Mouse (Mus musculus): ENCODE measurements at regions not wholly inside any gene's neighbourhood (a gene's known extent, or its start where the extent isn't known, plus 50 kb on each side); places are given as distances from the start of the nearest gene placed in this dataset.
"Not testable (repeated sequence)": the region's sequence is repeated elsewhere in the genome, so short reads cannot be mapped to it uniquely, and the experiment has no call there.

DNA sequence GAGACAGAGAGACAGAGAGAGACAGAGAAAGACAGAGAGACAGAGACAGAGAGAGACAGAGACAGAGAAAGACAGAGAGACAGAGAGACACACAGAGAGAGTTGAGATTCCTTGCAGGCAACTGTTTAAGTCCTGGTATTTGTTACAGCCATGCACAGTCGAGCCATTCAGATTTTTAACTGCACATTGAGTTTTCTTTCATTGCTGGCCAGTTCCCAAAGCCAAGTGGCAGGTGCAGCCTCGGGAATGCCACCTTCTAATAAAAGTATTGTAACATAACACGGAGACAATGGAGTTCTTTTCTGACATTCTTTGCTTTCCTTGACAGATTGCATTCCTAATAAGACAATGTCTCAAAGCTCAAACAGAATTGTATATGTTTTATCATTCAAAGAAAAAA is 306.3 kb upstream of the Flrt2 start:
- no peak for DNase-seq (ENCODE audit: low spot score)

DNA sequence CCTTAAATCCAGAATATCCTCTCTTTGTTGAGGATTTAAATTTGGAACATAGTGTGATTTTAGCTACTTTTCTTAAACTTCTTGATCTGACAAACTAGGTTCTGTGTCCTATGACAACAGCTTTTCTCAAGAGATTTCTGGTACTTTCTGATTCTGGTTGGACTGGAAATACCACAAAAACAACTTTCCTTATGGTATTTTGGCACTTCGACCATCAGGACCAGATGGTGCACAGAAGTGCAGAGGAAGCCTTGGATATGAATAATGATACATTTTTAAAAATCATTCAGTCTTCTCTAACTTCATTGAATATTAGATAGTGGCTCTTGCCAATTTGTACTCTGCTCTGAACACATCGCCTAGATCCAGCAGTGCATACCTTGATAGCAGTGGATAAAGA is 303.8 kb upstream of the Flrt2 start:
- DNase-seq (ENCODE audit: low spot score): no peak

DNA sequence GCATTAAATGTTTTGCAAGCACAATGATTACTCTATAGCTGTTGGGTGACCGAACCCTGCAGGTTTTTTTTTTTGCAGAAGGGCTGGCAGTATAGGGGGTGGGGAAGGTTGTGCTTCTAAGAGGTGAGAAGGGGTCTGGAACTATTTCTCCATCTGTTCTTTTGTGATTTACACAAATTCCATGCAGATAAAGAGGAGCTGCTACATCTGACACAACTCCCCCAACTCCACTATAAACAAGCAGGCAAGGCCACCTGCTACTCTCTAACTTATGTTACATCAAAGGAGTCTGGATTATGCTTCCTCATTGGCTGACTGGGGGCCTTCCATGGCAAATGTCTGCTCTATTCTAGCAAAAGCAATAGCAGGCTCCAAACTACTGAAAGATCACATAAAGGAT is 299.2 kb upstream of the Flrt2 start:
- DNase-seq (ENCODE audit: low spot score): no peak

DNA sequence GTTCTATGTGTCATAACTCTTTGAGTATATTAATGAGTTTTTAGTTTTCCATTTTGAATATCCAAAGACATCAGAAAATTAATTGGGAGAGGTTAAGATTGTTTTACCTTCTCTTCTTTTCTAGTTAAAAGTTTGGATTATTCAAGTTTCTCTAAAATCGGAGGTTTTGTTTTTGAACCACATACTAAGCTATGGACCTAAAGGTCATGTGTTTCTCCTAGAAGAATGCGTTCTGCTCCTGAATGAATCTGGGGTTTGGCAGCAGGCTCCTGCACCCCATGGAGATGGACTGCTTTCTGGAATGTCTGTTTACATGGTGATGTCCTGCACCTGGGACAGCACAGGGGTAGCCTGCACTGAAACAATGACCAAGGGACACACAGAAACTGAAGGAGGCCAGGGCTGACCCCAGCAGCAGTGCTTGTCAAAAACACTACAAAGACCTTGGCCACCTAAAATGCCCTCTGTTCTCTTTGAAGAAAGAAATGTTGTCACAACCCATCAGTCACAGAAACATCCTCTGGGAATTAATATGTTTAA is 297.0 kb upstream of the Flrt2 start:
- DNase-seq (ENCODE audit: low spot score): no peak

DNA sequence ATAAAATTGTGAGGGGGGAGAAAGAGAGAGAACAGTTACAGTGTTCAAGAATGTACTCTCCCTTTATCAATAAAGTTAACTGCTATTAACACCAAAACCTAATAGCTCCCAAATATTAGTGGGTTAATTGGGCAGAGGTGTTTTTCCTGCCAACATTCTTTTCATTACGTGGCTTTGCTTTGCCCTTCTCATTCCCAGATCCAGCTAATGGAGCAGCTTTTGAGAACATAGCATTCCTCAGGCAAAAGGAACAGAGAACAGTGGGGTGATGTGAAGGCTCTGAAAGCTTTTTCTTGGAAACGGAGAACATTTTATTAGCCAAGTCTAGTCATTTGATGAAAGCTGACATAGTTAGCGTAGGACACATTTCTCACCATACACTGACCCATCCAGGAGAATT is 271.2 kb upstream of the Flrt2 start:
- DNase-seq (ENCODE audit: low spot score): no peak

DNA sequence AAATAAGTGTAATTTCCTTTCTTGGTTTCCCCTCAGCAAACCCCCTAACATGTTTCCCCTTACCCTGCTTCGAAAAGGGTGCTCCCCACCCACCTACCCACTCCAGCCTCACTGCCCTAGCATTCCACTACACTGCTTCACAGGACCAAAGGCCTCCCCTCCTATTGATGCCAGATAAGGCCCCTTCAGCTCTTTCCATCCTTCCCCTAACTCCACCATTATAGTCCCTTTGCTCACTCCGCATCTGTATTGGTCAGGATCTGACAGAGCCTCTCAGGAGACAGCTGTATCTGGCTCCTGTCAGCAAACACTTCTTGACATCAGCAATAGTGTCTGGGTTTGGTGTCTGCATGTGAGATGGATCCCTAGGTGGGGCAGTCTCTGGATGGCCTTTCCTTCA is 267.3 kb upstream of the Flrt2 start:
- no peak for DNase-seq (ENCODE audit: low spot score)

DNA sequence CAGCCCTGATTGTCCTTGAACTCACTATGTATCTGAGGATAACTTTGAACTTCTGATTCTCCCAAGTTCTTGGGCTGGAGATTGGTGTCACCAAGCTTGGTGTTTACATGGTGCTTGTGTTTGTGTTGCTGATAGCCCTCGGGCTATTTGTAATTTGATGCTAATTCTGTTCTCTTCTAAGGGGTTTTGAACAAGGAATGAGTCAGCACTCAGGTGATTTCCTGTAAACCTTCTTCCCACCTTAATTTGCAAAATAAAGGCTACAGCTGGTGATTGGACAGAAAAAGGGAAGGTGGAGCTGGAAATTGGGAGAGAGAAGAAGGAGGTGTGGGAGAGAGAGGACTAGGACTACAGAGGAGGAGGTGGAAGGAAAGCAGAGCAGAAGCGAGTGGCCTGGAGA is 254.8 kb upstream of the Flrt2 start:
- no peak for DNase-seq (ENCODE audit: low spot score)

DNA sequence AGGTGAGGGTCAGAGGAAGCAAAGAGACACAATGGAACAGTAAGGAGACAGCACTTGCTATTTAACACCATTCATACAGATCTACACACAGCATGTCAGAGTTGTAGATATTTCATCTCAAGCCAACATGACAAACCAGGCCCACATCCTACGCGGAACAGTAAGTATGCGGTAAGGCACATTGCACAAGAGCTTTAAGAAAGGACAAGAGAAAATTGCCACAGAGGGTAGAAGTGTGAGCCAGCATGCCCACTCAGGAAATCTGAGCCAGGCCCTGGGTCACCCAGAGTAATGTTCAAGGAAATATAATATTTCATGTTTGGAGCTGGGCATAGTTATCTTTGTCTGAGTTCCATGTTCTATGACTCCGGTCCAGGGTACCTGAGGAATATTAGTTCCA is 234.5 kb upstream of the Flrt2 start:
- DNase-seq (ENCODE audit: low spot score): no peak

DNA sequence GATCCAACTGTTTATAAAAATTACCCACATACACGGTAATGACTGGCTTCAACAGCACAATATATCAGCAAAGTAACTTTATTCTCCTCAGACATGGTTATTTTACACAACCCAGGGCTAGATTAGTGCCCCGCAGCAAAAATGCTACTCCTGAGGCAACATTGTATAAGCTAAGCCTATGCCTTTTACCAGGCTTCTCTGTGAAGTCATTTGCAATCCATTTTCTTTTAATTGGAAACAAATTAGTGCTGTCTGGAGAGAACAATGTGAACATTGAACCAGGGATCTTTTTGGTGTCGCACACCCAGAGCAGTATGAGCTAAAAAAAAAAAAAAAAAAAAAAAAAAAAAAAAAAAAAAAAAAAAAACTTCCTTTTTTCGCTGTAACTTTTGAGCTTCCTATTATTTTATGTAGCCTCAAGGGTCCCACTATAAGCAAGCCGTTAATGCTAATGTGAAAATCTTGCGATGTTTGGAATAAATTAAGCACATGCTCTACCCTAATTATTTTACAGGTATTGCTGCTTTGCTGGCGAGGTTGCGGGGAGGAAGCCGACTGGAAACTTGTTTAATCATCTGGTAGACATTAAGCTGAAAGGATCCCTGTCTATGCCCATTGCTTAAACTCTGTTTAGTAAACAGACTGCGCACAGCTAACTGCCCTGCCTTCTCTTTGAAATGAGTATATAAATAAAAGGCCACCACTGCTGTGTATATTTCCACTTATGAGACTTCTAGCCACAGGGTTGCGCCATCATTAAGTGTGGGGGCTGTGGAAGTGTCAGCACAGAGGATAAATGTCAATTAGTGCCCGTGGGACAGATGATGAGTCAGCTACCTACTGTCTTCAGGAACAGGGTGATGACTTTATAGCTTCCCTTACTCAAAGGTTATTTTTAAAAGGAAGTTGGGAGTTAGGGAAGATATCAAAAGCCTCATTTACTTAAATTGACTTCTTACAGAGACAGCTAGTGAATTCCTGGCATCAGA is 225.2 kb upstream of the Flrt2 start:
- peak; percentile 39 for DNase-seq (ENCODE audit: low spot score)

DNA sequence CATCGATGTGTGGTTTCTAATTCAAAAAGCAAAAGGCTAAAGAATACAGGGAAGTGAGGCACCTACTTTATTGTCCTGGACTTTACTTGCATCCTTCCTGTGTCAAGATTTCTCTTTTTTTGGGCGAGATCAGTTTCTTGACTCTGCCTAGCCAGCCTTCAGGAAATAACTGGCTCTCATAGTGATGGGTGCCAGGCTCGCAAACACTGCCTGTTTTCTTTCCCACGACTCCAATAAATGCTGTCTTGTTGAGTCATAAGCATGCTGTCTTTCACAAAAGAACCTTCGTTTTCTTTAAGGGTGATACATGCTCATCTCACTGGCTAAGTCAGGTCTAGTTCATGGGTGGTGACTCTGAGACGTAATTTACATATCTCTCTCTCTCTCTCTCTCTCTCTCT is 222.1 kb upstream of the Flrt2 start:
- DNase-seq (ENCODE audit: low spot score): no peak

DNA sequence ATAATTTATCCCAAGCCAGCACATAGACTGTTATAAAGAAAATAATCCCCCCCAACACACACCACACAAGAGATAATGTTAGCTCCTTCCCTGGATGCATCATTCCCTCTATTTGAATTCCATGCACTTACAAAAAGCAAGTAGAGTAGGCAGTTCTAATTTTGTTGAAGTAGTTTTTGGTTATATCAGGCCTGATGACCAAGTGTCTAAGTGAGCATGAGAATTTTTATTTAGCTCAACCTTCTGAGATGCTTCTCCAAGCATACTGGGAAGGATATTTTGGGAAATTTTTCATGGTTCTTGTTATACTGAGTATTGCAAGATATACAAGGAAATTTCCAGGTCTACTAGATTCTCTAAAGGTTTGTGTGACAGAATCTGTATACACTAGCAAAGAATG is 205.5 kb upstream of the Flrt2 start:
- DNase-seq (ENCODE audit: low spot score): no peak

DNA sequence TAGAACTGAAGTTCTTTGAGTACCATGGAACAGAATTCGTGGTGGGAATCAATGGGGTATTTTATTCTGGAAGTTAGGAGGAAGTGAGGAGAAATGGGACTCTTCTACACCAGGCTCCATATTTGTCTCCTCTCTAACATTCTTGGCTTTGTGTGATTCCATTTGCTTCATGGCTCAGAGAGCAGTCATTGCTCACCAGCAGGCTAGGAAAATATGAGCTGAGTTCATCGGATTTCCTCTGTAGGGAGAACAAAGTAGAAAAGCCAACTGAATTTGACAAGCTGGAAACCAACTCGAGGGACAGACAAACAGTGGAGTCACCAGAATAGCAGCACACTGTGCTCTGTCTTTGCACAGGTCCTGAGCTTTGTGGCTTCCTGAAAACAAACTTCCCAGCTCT is 203.7 kb upstream of the Flrt2 start:
- DNase-seq (ENCODE audit: low spot score): no peak

DNA sequence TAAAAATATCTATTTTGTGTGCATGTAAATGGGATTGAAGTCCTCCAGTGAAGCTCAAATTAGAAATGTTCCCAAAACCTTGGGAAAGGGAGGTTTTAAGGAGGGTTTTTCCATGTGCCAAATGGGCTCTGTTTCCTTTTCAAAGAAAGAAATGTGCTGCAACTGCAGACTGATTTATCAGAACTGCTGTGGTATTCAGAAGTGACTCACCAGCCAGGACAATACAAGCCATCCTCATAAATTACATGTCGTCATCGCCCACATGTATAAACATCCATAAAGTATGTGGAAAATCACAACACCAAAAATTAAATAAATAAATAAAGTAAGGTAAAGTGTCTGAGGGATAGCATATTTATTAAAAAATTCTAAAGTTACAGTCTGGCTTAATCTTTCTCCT is 202.7 kb upstream of the Flrt2 start:
- DNase-seq (ENCODE audit: low spot score): no peak

DNA sequence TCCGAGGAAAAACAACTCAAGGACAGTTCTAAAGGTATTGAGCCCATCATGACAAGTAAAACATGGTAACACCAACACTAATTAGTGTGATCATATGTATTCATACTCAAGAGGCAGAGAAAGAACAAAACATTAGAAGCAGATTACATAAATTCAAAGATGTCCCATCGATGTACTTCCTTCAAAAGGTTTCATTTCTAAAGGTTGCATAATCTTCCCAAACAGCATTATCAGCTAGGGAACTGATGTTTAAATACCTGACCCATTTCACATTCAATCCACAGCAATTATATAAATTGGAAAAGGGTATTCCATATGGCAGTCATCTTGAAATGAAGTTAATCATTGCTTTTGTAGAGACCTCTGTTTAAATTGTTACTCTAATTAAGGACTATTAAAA is 202.2 kb upstream of the Flrt2 start:
- DNase-seq (ENCODE audit: low spot score): no peak

DNA sequence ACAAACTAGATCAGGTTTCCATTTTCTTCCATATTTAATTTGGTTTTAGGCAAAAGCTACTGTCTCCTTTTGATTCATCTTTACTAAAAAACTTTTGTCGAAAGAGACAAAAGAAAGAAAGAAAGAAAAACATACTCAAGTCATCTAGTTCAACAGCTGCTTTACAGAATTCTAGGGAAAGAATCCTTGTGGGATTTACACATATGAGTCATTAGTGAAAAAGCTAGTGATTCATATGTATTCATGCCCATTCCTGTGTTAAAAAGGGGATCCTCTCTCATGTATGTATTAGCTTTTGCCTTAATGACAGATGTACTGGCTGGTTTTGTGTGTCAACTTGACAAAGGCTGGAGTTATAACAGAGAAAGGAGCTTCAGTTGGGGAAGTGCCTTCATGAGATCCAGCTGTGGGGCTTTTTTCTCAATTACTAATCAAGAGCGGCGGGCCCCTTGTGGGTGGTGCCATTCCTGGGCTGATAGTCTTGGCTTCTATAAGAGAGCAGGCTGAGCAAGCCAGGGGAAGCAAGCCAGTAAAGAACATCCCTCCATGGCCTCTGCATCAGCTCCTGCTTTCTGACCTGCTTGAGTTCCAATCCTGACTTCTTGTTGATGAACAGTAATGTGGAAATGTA is 200.1 kb upstream of the Flrt2 start:
- not testable (repeated sequence) for DNase-seq (ENCODE audit: low spot score)

DNA sequence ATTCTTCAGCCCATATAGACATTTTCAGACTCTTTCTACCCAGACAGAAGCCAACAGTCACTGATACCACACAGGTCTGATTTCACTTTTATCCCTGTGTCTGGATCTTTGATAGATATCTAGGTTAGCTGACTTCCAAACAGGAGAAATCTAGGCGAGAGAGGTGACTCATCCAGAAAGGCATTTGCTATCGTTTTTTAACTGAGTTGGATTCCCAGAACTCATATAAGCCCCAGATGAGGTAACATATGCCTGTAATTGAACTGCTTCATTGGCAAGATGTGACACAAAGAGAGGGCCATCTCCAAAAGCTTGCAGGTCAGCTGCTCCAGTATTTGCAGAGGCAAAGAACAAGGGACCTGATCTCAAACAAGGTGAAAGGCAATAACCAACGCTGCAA is 190.6 kb upstream of the Flrt2 start:
- no peak for DNase-seq (ENCODE audit: low spot score)

DNA sequence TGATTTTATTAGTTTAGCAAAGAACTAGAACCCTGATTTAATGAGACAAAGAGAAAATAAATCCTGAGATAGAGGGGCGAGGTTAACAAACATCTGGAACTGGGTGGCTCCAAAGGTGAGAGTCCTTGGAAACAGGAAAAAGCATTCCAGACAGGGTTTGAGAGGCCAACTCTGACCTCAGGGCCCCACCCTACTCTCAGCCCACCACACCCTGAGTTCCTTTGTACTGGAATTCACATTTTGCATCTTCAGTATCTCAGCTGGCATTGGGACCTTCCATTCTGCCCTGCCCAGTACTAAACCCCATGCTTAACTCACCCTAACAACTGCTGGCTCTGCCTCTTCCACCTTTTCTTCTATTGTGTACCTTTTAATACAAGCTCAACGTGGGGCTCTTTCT is 172.0 kb upstream of the Flrt2 start:
- no peak for DNase-seq (ENCODE audit: low spot score)

DNA sequence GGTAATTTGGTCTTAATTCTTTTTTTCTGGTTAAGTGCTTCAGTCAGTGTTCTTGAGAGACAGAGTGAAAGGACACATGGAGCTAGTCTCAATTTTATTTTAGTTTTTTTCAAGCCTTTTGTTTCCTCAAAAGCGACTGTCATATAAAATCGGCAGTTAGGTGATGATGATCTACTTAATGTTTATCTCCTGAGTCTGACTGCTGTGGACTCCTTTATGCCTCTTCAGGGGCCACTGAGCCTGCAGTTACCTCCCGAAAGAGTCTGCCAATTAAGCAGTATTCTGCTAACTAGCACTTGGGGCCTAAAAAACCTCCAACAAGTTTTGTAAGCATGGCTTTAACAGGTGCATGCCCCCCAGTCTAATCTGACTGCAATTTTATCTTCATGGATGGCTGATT is 170.0 kb upstream of the Flrt2 start:
- peak; percentile 61 for DNase-seq (ENCODE audit: low spot score)

DNA sequence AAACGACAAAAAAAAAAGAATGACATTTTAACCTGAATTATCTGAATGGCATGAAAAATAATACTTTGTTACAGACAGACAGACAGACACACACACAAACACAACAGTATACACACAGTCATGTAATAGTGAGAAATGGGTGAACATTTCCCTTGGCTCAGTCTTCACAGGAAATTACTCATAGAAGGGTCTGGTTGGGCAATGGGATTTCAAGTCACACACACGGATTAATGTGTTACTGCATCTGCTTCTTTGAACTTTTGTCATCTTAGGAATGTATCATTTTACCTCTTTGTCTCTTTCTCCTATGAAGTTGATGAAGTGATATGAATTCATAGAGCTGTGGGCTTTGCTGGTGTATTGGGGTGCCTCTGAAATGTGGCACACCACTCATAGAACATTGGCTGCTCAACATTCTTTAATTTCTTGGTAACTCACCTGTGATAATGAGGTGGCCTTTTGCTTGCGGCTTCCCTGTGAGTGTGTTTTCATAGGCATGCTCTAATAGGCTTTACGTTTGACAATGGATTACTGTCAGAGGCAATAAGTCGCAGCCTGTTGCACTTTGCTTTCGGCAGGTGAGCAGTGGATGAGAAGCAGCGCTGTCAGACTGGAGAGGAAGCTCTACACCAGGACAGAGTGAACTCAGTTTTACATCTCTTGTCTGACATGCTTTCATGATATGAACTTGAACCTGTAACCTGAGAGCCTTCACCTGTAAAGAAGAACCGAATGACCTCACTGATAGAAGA is 158.0 kb upstream of the Flrt2 start:
- DNase-seq (ENCODE audit: low spot score): no peak

DNA sequence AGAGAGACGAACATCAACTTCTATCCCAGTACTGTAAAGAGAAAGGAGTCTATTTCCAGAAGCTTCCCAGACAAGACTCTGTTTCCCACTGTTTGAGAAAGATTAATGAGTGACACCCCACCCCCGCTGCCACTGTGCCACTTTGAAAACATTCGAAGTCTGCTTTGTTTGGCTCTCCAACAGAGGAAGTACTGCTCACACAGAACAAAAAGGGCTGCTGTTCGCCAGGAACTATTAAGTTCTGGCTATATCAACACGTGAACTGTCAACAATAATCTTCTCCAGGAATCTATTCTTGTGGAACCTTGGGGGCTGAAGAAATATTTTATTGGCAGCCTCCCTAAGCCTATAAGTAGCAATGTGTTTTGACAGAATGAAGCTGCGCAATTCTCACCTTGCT is 144.7 kb upstream of the Flrt2 start:
- DNase-seq (ENCODE audit: low spot score): peak; percentile 57

DNA sequence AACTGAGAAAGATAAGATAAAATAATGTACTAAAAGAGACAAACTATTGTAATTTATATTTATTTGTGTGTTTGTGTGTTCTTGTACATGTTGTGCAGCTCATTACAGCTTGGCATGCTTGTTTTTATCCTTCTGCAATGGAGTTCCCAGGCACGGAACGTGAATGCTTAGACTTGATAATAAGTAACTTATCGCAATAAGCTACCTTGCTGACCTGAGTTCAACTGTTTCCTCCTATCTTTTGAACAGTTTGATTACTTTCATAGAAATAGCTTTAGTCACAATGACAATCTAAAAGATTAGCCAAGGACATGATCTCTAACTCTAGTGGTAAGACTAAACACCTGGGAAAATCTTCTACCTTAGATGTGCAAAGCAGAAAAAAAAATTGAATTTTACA is 138.9 kb upstream of the Flrt2 start:
- DNase-seq (ENCODE audit: low spot score): no peak

DNA sequence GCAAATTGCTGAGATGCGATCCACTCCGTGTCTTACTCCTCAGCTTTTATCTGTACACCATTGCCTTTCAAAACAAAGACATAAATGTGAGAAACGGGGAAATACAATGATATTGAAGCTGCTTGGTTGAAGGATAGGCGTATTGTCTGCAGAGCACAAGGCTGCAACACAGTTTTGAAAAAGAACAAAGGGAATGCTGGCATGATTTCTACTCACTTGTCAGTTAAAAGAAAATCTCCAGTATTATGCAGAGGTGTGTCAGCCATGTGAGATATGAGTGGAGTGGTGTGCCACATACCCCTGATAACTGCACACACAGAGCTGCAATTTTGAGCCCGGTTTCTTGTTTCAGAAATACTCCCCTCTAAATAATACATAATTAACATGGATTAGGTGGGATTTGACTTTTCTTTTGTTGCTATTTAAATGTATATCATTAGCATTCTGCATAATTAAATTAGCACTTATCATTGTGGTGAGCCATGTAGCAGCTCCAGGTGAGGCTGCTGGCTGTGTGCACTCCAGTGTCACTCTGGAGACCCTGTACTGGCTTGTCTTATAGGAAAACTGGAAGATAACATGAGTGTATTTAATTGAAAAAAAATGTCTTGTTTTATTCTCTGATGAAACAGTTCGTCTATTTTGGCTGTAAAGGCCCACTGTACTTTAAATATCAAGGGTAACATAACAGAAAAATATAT is 133.2 kb upstream of the Flrt2 start:
- no peak for DNase-seq (ENCODE audit: low spot score)
